Mouse (Mus musculus) layer of hippocampus, adult 9-11 months (tissue): ENCODE measurements at regions not wholly inside any gene's neighbourhood (a gene's known extent, or its start where the extent isn't known, plus 50 kb on each side); places are given as distances from the start of the nearest gene placed in this dataset.

ENCODE experiments used
- DNase-seq: peaks from one replicate; pipeline ENCODE4 v3.0.0; 2022

- no peak for DNase-seq
Observed at GRCm38 (mm10) chr7:123642596-123642995, 142.3 kb upstream of the Zkscan2 start.

DNA sequence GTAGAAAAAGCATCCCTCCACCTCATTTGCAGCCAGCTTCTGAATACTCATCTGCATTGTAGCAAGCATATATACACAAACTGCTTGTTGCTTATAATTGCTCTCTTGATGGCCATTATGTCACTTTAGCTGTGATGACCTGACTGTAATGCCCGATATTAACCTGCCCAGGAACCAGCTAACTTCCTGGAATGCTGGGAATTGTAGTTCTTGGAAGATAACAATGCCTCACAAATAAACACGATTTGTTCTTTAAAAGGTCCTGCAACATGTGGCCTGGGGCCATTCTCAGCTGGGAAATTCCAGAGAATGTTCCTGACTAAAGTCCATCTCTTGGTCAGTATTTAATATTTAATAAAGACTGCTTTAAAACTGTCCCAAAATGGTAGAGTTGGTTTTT, 143.2 kb upstream of the Zkscan2 start:
- no peak for DNase-seq

- no peak for DNase-seq
Observed at GRCm38 (mm10) chr7:123645521-123645920, 145.3 kb upstream of the Zkscan2 start.

DNA sequence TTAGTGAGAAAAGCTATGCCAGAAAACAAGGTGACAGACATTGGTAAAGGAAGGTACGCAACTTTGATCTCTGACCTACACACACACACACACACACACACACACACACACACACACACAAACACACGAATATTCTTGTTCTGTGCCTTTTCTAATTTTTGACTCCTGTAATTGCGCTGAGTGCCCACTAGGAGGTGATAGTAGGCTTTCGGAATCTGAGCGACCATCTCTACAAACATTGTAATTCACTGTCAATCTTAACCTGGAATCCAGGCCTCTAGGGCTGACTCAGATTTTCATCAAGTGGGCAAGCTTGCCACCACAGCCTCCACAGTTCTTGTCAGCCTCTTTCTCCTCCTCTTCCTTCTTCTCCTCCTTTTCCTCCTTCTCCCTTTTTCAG, 165.2 kb upstream of the Zkscan2 start:
- DNase-seq, result no peak

- DNase-seq, result no peak
Observed at GRCm38 (mm10) chr7:123684762-123685161, 184.5 kb upstream of the Zkscan2 start.

- no peak for DNase-seq
Observed at GRCm38 (mm10) chr7:123686547-123686946, 186.3 kb upstream of the Zkscan2 start.

GRCm38 (mm10) chr7:123731016-123731415, 230.8 kb upstream of the Zkscan2 start:
- DNase-seq, result peak; percentile 20

DNA sequence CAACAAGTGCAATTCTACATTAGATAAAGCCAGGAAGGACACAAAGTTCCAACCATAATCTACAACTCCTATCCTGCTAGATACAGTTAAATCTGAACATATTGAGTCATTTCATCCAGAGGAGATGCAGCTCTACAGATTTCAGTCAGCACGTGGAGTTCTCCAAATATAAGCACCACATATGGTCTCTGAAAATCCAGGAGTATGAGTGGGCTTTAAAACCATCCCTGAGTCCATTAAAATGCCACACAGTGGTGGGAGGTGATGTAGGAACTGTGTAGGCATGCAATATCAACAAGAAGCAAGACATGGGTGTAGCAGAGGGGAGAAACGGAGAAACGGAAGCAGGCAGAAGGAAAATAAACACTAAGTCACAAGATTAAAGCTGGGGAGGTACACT, 232.8 kb upstream of the Zkscan2 start:
- peak; percentile 30 for DNase-seq

- no peak for DNase-seq
Observed at GRCm38 (mm10) chr7:123747986-123748385, 234.7 kb upstream of the Hs3st4 start.

DNA sequence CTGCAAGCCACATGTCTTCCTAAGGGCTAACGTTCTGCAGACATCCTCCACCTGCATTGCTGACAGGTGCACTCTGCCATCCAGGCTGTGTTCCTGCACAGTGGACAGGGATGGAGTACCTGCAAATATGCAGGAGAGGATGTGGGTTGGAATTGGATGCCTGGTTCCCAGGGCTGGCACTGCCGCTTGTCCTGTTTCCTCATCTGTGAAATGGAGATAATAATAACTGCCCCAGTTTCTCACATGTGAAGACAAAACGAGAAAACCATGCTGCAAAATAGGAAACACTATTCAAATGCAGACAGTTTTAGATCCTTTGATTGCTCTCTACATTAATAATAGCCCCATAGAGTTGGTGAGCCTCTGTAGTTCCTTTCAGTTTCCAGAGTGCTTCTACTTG, 229.4 kb upstream of the Hs3st4 start:
- peak; percentile 20 for DNase-seq

- DNase-seq, result no peak
Observed at GRCm38 (mm10) chr7:123795036-123795435, 187.6 kb upstream of the Hs3st4 start.

GRCm38 (mm10) chr7:123796096-123796495, 186.6 kb upstream of the Hs3st4 start:
- peak; percentile 12 for DNase-seq

- DNase-seq, result no peak
Observed at GRCm38 (mm10) chr7:123805650-123806049, 177.0 kb upstream of the Hs3st4 start.

DNA sequence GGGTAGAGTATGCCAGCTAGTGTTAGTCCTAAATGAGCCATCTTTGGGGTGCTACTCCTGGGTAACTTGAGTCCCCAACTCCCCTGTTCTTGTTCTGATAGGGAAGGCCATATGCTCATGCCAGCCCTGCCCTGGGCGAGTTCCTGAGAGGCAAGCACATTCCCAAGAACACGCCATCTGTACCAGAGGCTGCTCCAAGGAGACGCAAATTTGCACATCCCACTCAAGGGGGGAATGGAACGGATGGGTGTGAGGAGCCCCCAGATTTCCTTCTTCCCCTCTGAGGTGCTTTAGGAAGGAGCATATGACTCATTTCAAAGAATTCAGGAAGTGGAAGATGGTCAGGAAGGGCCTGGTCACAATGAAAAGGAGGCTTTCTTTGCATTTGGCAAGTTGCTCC, 158.7 kb upstream of the Hs3st4 start:
- DNase-seq, result peak; percentile 63

GRCm38 (mm10) chr7:123826406-123826805, 156.3 kb upstream of the Hs3st4 start:
- DNase-seq, result no peak

- DNase-seq, result no peak
Observed at GRCm38 (mm10) chr7:123842552-123842951, 140.1 kb upstream of the Hs3st4 start.

DNA sequence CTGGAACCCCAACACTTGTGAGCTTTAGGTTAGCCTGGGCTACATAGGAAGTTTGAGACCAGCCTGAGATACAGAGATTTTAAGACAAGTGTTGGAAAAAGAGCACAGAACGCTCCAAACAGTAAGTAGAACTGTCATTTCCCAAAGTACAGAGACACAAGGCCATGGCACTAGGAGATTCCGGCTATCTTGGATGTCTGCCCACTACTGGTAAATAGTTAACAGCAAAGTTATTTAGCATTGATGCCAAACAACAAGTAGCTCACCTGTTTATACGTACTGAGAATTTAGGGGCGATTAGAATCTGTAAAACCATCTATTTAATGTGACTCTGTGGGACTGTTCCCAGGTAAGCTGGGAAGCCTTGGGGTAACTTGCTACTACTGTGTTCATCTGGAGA, 135.6 kb upstream of the Hs3st4 start:
- no peak for DNase-seq

DNA sequence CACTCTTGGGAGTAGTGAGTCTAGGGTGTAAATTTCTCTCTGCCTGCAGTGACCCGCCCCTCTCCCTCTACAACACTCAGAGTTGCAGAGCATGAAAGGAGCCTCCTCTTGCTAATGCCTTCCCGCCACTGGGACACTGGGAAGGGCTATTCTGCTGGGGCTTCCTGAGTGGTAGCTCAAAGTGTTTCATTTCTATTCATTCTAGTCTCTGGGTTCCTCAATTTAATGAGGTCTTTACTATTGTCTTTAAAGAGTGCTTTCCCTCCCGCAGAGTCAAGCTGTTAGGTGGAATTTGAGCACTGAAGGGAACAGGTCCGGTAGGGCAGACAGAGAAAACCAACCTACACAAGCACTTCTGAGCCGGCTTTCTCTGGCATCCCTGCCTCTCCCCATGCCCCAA, 134.0 kb upstream of the Hs3st4 start:
- DNase-seq, result no peak

- DNase-seq, result no peak
Observed at GRCm38 (mm10) chr7:123849220-123849619, 133.4 kb upstream of the Hs3st4 start.

- no peak for DNase-seq
Observed at GRCm38 (mm10) chr7:123850272-123851197, 132.1 kb upstream of the Hs3st4 start.

GRCm38 (mm10) chr7:123857539-123857938, 125.1 kb upstream of the Hs3st4 start:
- no peak for DNase-seq

- DNase-seq, result no peak
Observed at GRCm38 (mm10) chr7:123861706-123862105, 121.0 kb upstream of the Hs3st4 start.

- DNase-seq, result peak; percentile 61
Observed at GRCm38 (mm10) chr7:123896759-123897444, 85.8 kb upstream of the Hs3st4 start.
